Mouse (Mus musculus) midbrain, embryonic 15.5 days (tissue): ENCODE data around the gene Lcmt1. TPM values are rescaled to one million over a fixed set of nuclear protein-coding genes. Genes with fewer than 3 reads are reported as not detected.

ENCODE experiments used
- ATAC-seq: fragments of 200-750 bp; cut with Nextera tagmentation; replicated peaks from 2 replicates; pipeline ENCODE4 v1.8.0; 2017; ENCODE audit warnings: moderate TSS enrichment
- H3K27ac ChIP-seq: fragments of 300-500 bp; sonication (generic); 2 replicates; pipeline ENCODE4 v1.5.1; 2015; ENCODE audit warnings: mild to moderate bottlenecking, inconsistent platforms
- H3K27me3 ChIP-seq: fragments of 300-500 bp; sonication (generic); replicated peaks from 2 replicates; pipeline ENCODE4 v1.6.1; 2015; ENCODE audit warnings: inconsistent platforms
- H3K36me3 ChIP-seq: fragments of 300-500 bp; sonication (generic); replicated peaks from 2 replicates; pipeline ENCODE4 v1.6.1; 2015; ENCODE audit warnings: inconsistent platforms
- H3K4me1 ChIP-seq: fragments of 300-500 bp; sonication (generic); 2 replicates; pipeline ENCODE4 v1.6.1; 2015; ENCODE audit warnings: inconsistent platforms
- H3K4me2 ChIP-seq: fragments of 300-500 bp; sonication (generic); 2 replicates; pipeline ENCODE4 v1.6.1; 2015; ENCODE audit warnings: inconsistent platforms, mild to moderate bottlenecking, moderate library complexity
- H3K4me3 ChIP-seq: fragments of 300-500 bp; sonication (generic); 2 replicates; pipeline ENCODE4 v1.5.1; 2015; ENCODE audit warnings: mild to moderate bottlenecking, inconsistent platforms
- H3K9ac ChIP-seq: fragments of 300-500 bp; sonication (generic); 2 replicates; pipeline ENCODE4 v1.6.1; 2015; ENCODE audit warnings: mild to moderate bottlenecking, inconsistent platforms
- H3K9me3 ChIP-seq: fragments of 300-500 bp; sonication (generic); 2 replicates; pipeline ENCODE4 v1.6.1; 2016; ENCODE audit warnings: inconsistent platforms
- WGBS: fragments of 180-500 bp; shearing (Covaris S2); methylation state at CpG from one replicate; pipeline ENCODE4 v1.1.7; 2015; ENCODE audit warnings: mixed read lengths; 5-methylcytosine and 5-hydroxymethylcytosine counted together
- polyA plus RNA-seq: library from polyadenylated mRNA; unstranded; fragments of >200 nt; fragmentation: Nextera tagmentation; extraction: Ambion mirVana; gene quantifications from 2 replicates; pipeline ENCODE4 v1.2.1, GENCODE M21; 2015

Gene Lcmt1
- polyA plus RNA-seq, 1 experiment from 2014 or later: 101 TPM

DNA sequence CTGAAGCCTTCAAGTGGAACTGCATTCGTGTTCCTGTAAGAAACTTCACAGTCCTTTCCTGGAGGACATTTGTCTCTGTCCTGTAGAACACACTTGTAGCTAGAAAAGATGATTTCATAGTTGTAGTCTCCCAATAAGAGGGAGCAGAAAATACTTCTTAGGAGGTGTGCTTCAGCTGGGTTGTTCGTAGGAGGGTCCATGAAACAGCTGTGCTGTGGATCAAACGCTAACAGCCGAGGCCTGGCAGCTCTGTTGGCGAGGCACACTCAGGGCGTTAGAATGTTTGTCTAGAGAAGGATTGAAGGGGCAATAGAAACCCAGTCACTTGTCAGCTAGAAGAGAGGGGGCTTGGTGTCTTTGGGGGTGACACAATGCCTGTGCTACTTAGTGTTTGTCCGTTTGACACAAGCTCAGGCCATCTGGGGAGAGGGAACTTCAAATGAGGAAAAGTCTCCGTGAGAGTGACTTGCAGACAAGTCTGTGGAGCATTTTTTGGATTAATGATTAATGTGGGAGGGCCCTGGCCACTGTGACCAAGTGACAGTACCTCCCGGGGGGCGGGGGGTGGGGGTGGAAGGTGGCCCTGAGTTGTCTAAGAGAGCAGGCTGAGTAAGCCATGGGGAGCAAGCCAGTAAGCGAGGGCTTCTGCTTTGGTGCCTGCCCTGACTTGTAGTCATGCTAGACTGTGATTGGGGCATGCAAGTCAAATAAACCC, 16.3 kb downstream of the Lcmt1 start:
- no peak overlapping the region for H3K4me3 ChIP-seq
- no peaks in the 10 kb centered on the region for H3K27me3 ChIP-seq
- H3K4me2 ChIP-seq: no peak overlapping the region
- H3K9me3 ChIP-seq: no peaks in the 10 kb centered on the region
- H3K4me1 ChIP-seq: no peaks in the 10 kb centered on the region
- no peak overlapping the region for H3K9ac ChIP-seq
- peaks cover 15% of the 10 kb centered on the region; the same call in 1 of the 2 replicates for H3K36me3 ChIP-seq
- WGBS: 86% methylated on average over 11 of the region's 11 CpGs
- no peak overlapping the region for H3K27ac ChIP-seq
- ATAC-seq: no peak

- H3K36me3 ChIP-seq: peaks cover 15% of the 10 kb centered on the region; the same call in 1 of the 2 replicates
- H3K9ac ChIP-seq: no peak overlapping the region
- no peaks in the 10 kb centered on the region for H3K9me3 ChIP-seq
- no peak overlapping the region for H3K4me3 ChIP-seq
- no peak for ATAC-seq
- H3K27ac ChIP-seq: no peak overlapping the region
- no peaks in the 10 kb centered on the region for H3K27me3 ChIP-seq
- 83% methylated on average over 6 of the region's 6 CpGs for WGBS
- H3K4me1 ChIP-seq: no peaks in the 10 kb centered on the region
- H3K4me2 ChIP-seq: no peak overlapping the region
These were observed 20.2 kb downstream of the Lcmt1 start for GRCm38 (mm10) chr7:123389686-123390280.

GRCm38 (mm10) chr7:123394271-123394670, 24.7 kb downstream of the Lcmt1 start:
- WGBS: 94% methylated on average over 6 of the region's 6 CpGs
- Histone ChIP-seq H3K36me3 (no peaks in the 10 kb centered on the region; the same call in 1 of the 2 replicates), H3K4me3 (no peak overlapping the region)

DNA sequence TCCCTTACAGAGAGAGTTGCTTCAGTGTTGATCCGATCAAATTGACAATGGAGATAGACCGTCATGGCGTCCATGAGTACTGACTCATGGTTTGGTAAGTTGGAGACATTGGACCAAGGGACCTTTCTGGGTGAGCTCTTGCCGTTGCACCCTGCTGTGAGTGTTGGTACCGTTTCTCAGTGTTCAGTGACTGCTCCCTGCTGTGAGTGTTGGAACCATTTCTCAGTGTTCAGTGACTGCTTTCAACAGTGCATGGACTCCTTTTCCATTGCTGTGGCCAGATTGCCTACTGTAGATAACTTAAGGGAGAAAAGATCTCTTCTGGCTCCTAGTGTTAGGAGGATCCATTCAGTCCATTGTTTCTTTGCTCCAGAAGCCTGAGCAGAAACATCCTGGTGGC, 27.3 kb downstream of the Lcmt1 start:
- Histone ChIP-seq H3K9ac (no peak overlapping the region), H3K27me3 (no peaks in the 10 kb centered on the region), H3K27ac (no peak overlapping the region), H3K4me1 (peaks cover 3% of the 10 kb centered on the region; the same call in 1 of the 2 replicates), H3K4me2 (no peak overlapping the region), H3K36me3 (0 out of 2 replicates have a peak, but pooled peaks cover 8% of the 10 kb centered on the region), H3K4me3 (no peak overlapping the region), H3K9me3 (no peaks in the 10 kb centered on the region)
- no peak for ATAC-seq
- 92% methylated on average over 5 of the region's 5 CpGs for WGBS

More at GRCm38 (mm10) chr7:123394271-123394670, 24.7 kb downstream of the Lcmt1 start:
- Histone ChIP-seq H3K9ac (no peak overlapping the region), H3K27ac (no peak overlapping the region), H3K4me2 (no peak overlapping the region), H3K9me3 (no peaks in the 10 kb centered on the region), H3K27me3 (no peaks in the 10 kb centered on the region), H3K4me1 (peaks cover 3% of the 10 kb centered on the region; the same call in 1 of the 2 replicates)
- ATAC-seq: no peak

DNA sequence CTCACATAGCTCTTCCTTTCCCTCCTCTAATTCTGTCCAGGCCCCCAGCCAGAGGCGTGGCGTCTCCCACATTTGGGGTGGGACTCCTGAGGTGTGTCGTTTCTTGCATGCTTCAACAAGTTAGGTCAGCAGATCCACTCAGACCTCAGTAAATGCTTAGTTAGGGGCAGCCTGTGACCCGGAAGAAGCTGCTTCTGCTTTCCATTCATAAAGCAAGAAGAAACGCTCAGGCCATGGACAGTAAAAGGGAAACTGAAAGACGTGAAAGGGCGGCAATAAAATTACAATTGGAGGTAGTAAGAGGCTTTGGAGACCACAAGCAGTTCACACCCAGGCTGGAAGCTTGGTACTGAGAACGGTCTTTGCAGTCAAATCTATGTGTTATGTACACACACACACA, 27.8 kb downstream of the Lcmt1 start:
- Histone ChIP-seq H3K36me3 (0 out of 2 replicates have a peak, but pooled peaks cover 11% of the 10 kb centered on the region), H3K27ac (no peak overlapping the region), H3K9me3 (no peaks in the 10 kb centered on the region), H3K27me3 (no peaks in the 10 kb centered on the region), H3K4me2 (no peak overlapping the region), H3K4me3 (no peak overlapping the region), H3K9ac (no peak overlapping the region), H3K4me1 (peaks cover 3% of the 10 kb centered on the region; the same call in 1 of the 2 replicates)
- ATAC-seq: no peak
- WGBS: 85% methylated on average over 8 of the region's 8 CpGs

DNA sequence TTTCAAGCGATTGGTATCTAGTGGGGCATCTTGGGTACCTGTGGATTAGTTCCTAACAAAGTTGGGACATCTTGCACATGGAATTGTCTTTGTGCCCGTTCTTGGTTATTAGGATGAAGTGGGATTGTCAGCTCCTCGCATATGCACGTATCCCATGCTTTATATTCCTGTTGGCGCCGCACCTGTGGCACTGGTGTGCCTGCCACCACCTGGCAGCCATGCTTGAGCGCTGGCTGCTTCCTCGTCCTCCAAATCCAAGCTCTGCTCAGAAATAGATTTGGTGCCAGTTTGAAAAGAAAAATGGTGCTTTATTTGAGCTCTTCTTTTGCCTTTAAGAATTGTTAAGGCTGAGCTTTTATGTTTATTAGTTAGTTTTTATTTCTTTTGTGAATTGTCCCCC, 28.3 kb downstream of the Lcmt1 start:
- Histone ChIP-seq H3K36me3 (peaks cover 15% of the 10 kb centered on the region; the same call in 1 of the 2 replicates), H3K9me3 (no peaks in the 10 kb centered on the region), H3K27me3 (no peaks in the 10 kb centered on the region), H3K4me2 (no peak overlapping the region), H3K27ac (no peak overlapping the region), H3K4me3 (no peak overlapping the region), H3K4me1 (peaks cover 3% of the 10 kb centered on the region; the same call in 1 of the 2 replicates), H3K9ac (no peak overlapping the region)
- 87% methylated on average over 8 of the region's 8 CpGs for WGBS
- ATAC-seq: no peak

DNA sequence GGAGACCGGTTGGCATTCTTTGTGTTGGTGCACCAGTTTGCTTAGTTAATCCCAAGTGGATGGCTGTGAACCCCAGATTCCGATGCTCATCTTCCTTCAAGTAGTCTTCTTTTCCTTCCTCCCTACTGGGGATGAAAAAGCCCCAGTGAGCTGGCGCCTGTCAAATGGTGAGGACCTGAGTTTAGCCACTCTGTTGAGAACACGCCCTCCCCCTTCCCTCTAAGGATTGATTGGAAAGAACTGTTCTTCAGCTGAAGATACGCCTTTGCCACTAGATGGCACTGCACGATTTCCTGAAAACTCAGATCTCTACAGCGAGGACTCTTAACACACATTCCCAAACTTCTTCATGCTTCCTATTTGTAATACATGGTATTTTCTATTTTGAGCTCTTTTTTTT, 29.2 kb downstream of the Lcmt1 start:
- WGBS: 28% methylated on average over 7 of the region's 7 CpGs

GRCm38 (mm10) chr7:123399286-123399685, 29.7 kb downstream of the Lcmt1 start:
- ATAC-seq: no peak
- H3K27ac ChIP-seq: no peak overlapping the region
- H3K4me3 ChIP-seq: no peak overlapping the region
- WGBS: 85% methylated on average over 4 of the region's 4 CpGs
- no peak overlapping the region for H3K4me2 ChIP-seq
- no peaks in the 10 kb centered on the region for H3K9me3 ChIP-seq
- peaks cover 3% of the 10 kb centered on the region; the same call in 1 of the 2 replicates for H3K4me1 ChIP-seq
- peaks cover 23% of the 10 kb centered on the region; the same call in 1 of the 2 replicates for H3K36me3 ChIP-seq
- H3K27me3 ChIP-seq: no peaks in the 10 kb centered on the region
- no peak overlapping the region for H3K9ac ChIP-seq

More for the DNA sequence above, 29.2 kb downstream of the Lcmt1 start:
- ATAC-seq: peak; percentile 52; the same call in 1 of the 2 replicates
- peaks cover 3% of the 10 kb centered on the region; the same call in 1 of the 2 replicates for H3K4me1 ChIP-seq
- H3K27ac ChIP-seq: no peak overlapping the region
- no peak overlapping the region for H3K9ac ChIP-seq
- peaks cover 18% of the 10 kb centered on the region; the same call in 1 of the 2 replicates for H3K36me3 ChIP-seq
- H3K27me3 ChIP-seq: no peaks in the 10 kb centered on the region
- no peak overlapping the region for H3K4me2 ChIP-seq
- H3K4me3 ChIP-seq: no peak overlapping the region
- H3K9me3 ChIP-seq: no peaks in the 10 kb centered on the region

- H3K36me3 ChIP-seq: peaks cover 35% of the 10 kb centered on the region
- WGBS: 70% methylated on average over 3 of the region's 3 CpGs
- ATAC-seq: no peak
- no peaks in the 10 kb centered on the region for H3K27me3 ChIP-seq
- H3K4me1 ChIP-seq: peaks cover 3% of the 10 kb centered on the region; the same call in 1 of the 2 replicates
- no peak overlapping the region for H3K4me2 ChIP-seq
- H3K9me3 ChIP-seq: no peaks in the 10 kb centered on the region
- no peak overlapping the region for H3K4me3 ChIP-seq
- H3K27ac ChIP-seq: no peak overlapping the region
- no peak overlapping the region for H3K9ac ChIP-seq
These were observed 31.5 kb downstream of the Lcmt1 start for GRCm38 (mm10) chr7:123401121-123401520.

DNA sequence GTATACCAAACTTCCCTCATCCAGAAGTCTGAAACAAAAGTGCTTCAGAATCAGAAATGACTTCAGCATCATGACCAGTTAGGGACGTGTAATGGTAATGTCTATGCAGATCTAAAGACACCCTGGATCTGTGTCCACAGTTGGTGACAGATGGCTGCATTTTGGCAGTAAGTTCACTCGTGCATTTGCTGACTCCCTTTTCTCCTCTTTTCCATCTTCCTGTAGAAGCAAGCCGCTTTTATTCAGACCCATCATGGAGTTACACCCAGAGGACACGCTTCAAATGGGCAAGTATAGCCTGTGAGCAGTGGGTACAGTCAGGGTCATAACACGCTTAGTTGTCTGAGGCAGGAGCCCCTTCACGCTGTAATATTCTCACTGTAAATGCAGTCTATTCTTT, 34.6 kb downstream of the Lcmt1 start:
- 92% methylated on average over 6 of the region's 6 CpGs for WGBS
- H3K4me1 ChIP-seq: no peaks in the 10 kb centered on the region
- H3K9me3 ChIP-seq: no peaks in the 10 kb centered on the region
- no peak for ATAC-seq
- no peak overlapping the region for H3K9ac ChIP-seq
- no peak overlapping the region for H3K27ac ChIP-seq
- H3K4me2 ChIP-seq: no peak overlapping the region
- no peaks in the 10 kb centered on the region for H3K27me3 ChIP-seq
- peaks cover 40% of the 10 kb centered on the region for H3K36me3 ChIP-seq
- H3K4me3 ChIP-seq: no peak overlapping the region

GRCm38 (mm10) chr7:123405619-123406018, 36.0 kb downstream of the Lcmt1 start:
- H3K27ac ChIP-seq: no peak overlapping the region
- peaks cover 43% of the 10 kb centered on the region for H3K36me3 ChIP-seq
- 92% methylated on average over 3 of the region's 3 CpGs for WGBS
- H3K9me3 ChIP-seq: no peaks in the 10 kb centered on the region
- no peak overlapping the region for H3K4me2 ChIP-seq
- ATAC-seq: no peak
- H3K4me1 ChIP-seq: no peaks in the 10 kb centered on the region
- no peaks in the 10 kb centered on the region for H3K27me3 ChIP-seq
- H3K4me3 ChIP-seq: no peak overlapping the region
- H3K9ac ChIP-seq: no peak overlapping the region

DNA sequence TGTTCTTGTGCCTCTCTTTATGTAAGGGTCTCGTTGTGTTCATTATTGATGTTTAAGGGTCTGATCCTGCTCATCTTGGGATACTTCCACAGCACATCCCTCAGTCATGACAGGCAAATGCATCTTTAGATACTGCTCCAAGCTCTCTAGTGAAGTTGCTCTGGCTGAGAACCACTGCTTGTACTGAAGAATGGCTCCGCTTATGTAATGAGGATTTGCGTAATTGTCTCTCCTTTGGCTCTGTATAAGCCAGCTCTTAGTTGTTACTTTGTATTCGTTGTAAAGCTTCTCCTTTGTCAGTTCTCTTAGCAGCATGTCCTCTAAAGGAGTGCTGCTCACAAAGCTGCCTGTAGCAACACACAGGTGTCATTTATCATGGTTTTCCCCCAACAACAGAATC, 37.4 kb downstream of the Lcmt1 start:
- WGBS: 67% methylated on average over 4 of the region's 4 CpGs

More for the DNA sequence above, 37.4 kb downstream of the Lcmt1 start:
- Histone ChIP-seq H3K36me3 (peaks cover 40% of the 10 kb centered on the region), H3K4me2 (no peak overlapping the region), H3K9ac (no peak overlapping the region), H3K27ac (no peak overlapping the region), H3K9me3 (no peaks in the 10 kb centered on the region), H3K4me1 (no peaks in the 10 kb centered on the region), H3K27me3 (no peaks in the 10 kb centered on the region), H3K4me3 (no peak overlapping the region)
- ATAC-seq: no peak
